Mouse (Mus musculus) cortical plate, adult 2 months (tissue): Measurements from ENCODE around the gene Tada3.

Experiments
- CTCF ChIP-seq: fragments of 200-500 bp; IDR thresholded peaks from 2 replicates; pipeline ENCODE4 v1.5.1; 2011; ENCODE audit warnings: mild to moderate bottlenecking, control low read depth, low read length; ENCODE audit not compliant: insufficient read depth; ENCODE audit errors: extremely low read depth
- POLR2A ChIP-seq: fragments of 200-500 bp; IDR thresholded peaks from 2 replicates; pipeline ENCODE4 v1.6.1; 2011; ENCODE audit warnings: mild to moderate bottlenecking, low read length, control low read depth; ENCODE audit not compliant: insufficient read depth; ENCODE audit errors: extremely low read depth

DNA sequence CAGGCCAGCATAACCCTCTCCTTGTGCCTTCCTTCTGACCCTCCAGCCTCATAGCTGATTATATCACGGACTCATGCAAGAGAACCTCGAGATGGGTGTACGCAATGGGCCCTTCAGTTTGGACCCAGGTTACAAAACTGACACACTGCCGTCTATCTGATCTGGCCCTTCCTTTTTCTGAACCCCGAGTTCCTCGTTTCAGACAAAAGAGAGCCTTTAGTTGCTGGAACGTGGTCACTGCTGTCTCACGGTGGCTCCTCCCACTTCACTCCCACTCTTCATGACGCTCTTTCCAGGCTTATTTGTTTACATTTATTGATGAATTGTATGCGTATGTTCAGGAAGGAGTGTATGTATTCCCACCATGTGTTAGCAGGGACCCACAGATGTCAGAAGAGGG lies 26.0 kb downstream of the Tada3 start:
- no peak for TF ChIP-seq POLR2A
- TF ChIP-seq CTCF = no peak
